20 mouse cellular contexts compared by ENCODE assay signal in genomic region chr16:11510854-11511253, GRCm38 (mm10).
A peak's percentile ranks its signal among the peaks of the same experiment; 100 is the strongest.
DNase-seq lines count a peak whose midpoint lies in the region; ATAC-seq and TF ChIP-seq lines count a peak whose summit lies in the region.
"Had no signal": no experiment of that assay in that cellular context is flagged by ENCODE, and none has a peak within 500 bp of the region (broad histone marks: within the 10 kb centered on the region; RNA-seq: fewer than 3 reads in every experiment).

No protein-coding gene starts in this region.

- H3K4me3 ChIP-seq in kidney, embryonic 14.5 days (ENCODE audit: low read length), result no peak overlapping the region
- no peak overlapping the region for H3K4me3 ChIP-seq in MEL (ENCODE audit: control insufficient read depth in 1 of 2, insufficient read depth in 1 of 2, low read depth in 2 of 2, low read length in 2 of 2)
- no peak overlapping the region for H3K4me3 ChIP-seq in midbrain, embryonic 10.5 days
- H3K4me3 ChIP-seq: forebrain, embryonic 13.5 days; hindbrain, embryonic 15.5 days; left cerebral cortex, adult 2 months; limb, embryonic 10.5 days; liver, embryonic 12.5 days had no signal

- DNase-seq in kidney, adult 18-20 months, result peak; percentile 67
- peak; percentile 27 for DNase-seq in MEL (ENCODE audit: low read depth, low spot score)
- peak; percentile 80 to 82 for DNase-seq in kidney, adult 8-10 months
- DNase-seq in mesoderm, embryonic 11.5 days (ENCODE audit: low read depth, low spot score), result peak; percentile 52
- no peak for DNase-seq in layer of hippocampus, adult 9-11 months
- DNase-seq in midbrain, embryonic 10.5 days (ENCODE audit: low spot score), result no peak
- DNase-seq: adrenal gland, postnatal 25 days; cerebellum, adult 8-10 months; gastrocnemius, postnatal 36 days; right cerebral cortex, adult 18-20 months had no signal

- no peak overlapping the region for H3K4me2 ChIP-seq in kidney, embryonic 14.5 days (replicated peaks; ENCODE audit: low read depth, low read length)
- H3K4me2 ChIP-seq: forebrain, embryonic 13.5 days; heart, embryonic 11.5 days; hindbrain, embryonic 15.5 days; liver, embryonic 12.5 days had no signal

- H3K4me1 ChIP-seq in kidney, embryonic 14.5 days (ENCODE audit: control insufficient read depth, insufficient read depth, low read length), result 0 out of 2 replicates have a peak, but pooled peaks cover 2% of the 10 kb centered on the region
- no peaks in the 10 kb centered on the region for H3K4me1 ChIP-seq in MEL (ENCODE audit: control insufficient read depth in 1 of 2, insufficient read depth in 2 of 2, low read length in 2 of 2)
- no peaks in the 10 kb centered on the region for H3K4me1 ChIP-seq in midbrain, embryonic 10.5 days
- H3K4me1 ChIP-seq: liver, embryonic 12.5 days had no signal

- TF ChIP-seq POLR2A in MEL (IDR thresholded peaks at IDR 0.05; ENCODE audit: control insufficient read depth in 1 of 2, insufficient read depth in 1 of 2, low read depth in 1 of 2, low read length in 2 of 2, poor library complexity in 1 of 2), result no peak

- no peak for TF ChIP-seq CTCF in MEL (IDR thresholded peaks at IDR 0.05 in 2 of 3, conservative IDR thresholded peaks at IDR 0.05 in 1 of 3; ENCODE audit: control insufficient read depth in 1 of 3, insufficient read depth in 1 of 3, low read depth in 2 of 3, low read length in 3 of 3, poor library complexity in 1 of 3, severe bottlenecking in 1 of 3)

- H3K9me3 ChIP-seq in kidney, embryonic 14.5 days (ENCODE audit: control insufficient read depth, low read length), result no peaks in the 10 kb centered on the region
- no peaks in the 10 kb centered on the region for H3K9me3 ChIP-seq in MEL (replicated peaks; ENCODE audit: insufficient read depth, low read length)
- H3K9me3 ChIP-seq in midbrain, embryonic 10.5 days (replicated peaks), result no peaks in the 10 kb centered on the region
- H3K9me3 ChIP-seq: forebrain, embryonic 13.5 days; hindbrain, embryonic 15.5 days; limb, embryonic 10.5 days; liver, embryonic 12.5 days had no signal

- WGBS in kidney, embryonic 14.5 days, result 62% methylated on average over 3 of the region's 3 CpGs
- WGBS in midbrain, embryonic 10.5 days, result 79% methylated on average over 3 of the region's 3 CpGs

- no peak overlapping the region for H3K9ac ChIP-seq in kidney, embryonic 14.5 days (ENCODE audit: low read depth, low read length)
- no peak overlapping the region for H3K9ac ChIP-seq in MEL (ENCODE audit: control insufficient read depth, low read depth, low read length, poor library complexity, severe bottlenecking)
- H3K9ac ChIP-seq: forebrain, embryonic 13.5 days; hindbrain, embryonic 15.5 days; liver, embryonic 12.5 days had no signal

- TF ChIP-seq RAD21 in MEL (IDR thresholded peaks at IDR 0.05; ENCODE audit: low read depth, low read length), result no peak

- ATAC-seq in kidney, embryonic 14.5 days (ENCODE audit: low FRiP score, low TSS enrichment), result no peak
- no peak for ATAC-seq in cerebellum, adult (ENCODE audit: insufficient number of reproducible peaks, low FRiP score, low TSS enrichment)
- ATAC-seq: forebrain, embryonic 13.5 days; liver, embryonic 12.5 days; lung, postnatal 0 days; midbrain, embryonic 16.5 days had no signal

- H3K27ac ChIP-seq in kidney, embryonic 14.5 days (ENCODE audit: low read depth, low read length), result no peak overlapping the region
- H3K27ac ChIP-seq in MEL (ENCODE audit: control insufficient read depth, low read depth, low read length), result no peak overlapping the region
- no peak overlapping the region for H3K27ac ChIP-seq in midbrain, embryonic 10.5 days (replicated peaks)
- H3K27ac ChIP-seq: forebrain, embryonic 13.5 days; hindbrain, embryonic 15.5 days; left cerebral cortex, adult 2 months; limb, embryonic 10.5 days; liver, embryonic 12.5 days had no signal

- TF ChIP-seq EP300 in MEL (IDR thresholded peaks at IDR 0.05; ENCODE audit: low read depth in 1 of 2, low read length in 2 of 2), result no peak

- H3K27me3 ChIP-seq in kidney, embryonic 14.5 days (ENCODE audit: control insufficient read depth, insufficient read depth, low read length), result no peaks in the 10 kb centered on the region
- no peaks in the 10 kb centered on the region; a peak in 1 of 4 replicates for H3K27me3 ChIP-seq in MEL (ENCODE audit: control insufficient read depth in 1 of 2, insufficient read depth in 2 of 2, low read length in 2 of 2)
- no peaks in the 10 kb centered on the region for H3K27me3 ChIP-seq in midbrain, embryonic 10.5 days (ENCODE audit: low read depth, poor library complexity, severe bottlenecking)
- H3K27me3 ChIP-seq: forebrain, embryonic 13.5 days; hindbrain, embryonic 15.5 days; liver, embryonic 12.5 days had no signal

- no peaks in the 10 kb centered on the region for H3K79me2 ChIP-seq in MEL (ENCODE audit: control insufficient read depth, insufficient read depth, low read length, poor library complexity)

- H3K36me3 ChIP-seq in kidney, embryonic 14.5 days (ENCODE audit: control insufficient read depth, insufficient read depth, low read length), result no peaks in the 10 kb centered on the region
- H3K36me3 ChIP-seq in MEL (ENCODE audit: control insufficient read depth in 1 of 2, insufficient read depth in 2 of 2, low read length in 2 of 2), result no peaks in the 10 kb centered on the region
- H3K36me3 ChIP-seq in midbrain, embryonic 10.5 days, result no peaks in the 10 kb centered on the region
- H3K36me3 ChIP-seq: hindbrain, embryonic 15.5 days; limb, embryonic 10.5 days; liver, embryonic 12.5 days had no signal

TF ChIP-seq in MEL, 35 proteins besides CTCF, POLR2A, EP300 and RAD21:
- no peak for TF ChIP-seq NRF1 (IDR thresholded peaks at IDR 0.05; ENCODE audit: insufficient read depth, low read depth, low read length, poor library complexity, severe bottlenecking)
- TF ChIP-seq TCF12 (IDR thresholded peaks at IDR 0.05; ENCODE audit: low read depth, low read length), result no peak
- no peak for TF ChIP-seq MAFK (IDR thresholded peaks at IDR 0.05; ENCODE audit: borderline replicate concordance, low read depth, low read length)
TF ChIP-seq in MEL: peak in this region for 0.

Comparison
In these comparisons a context has a peak if more than half of its experiments do, and no peak if none do; other contexts are left out.
1. DNase-seq: peak in kidney, adult 18-20 months (single experiment), MEL (single experiment), kidney, adult 8-10 months (2 of 2) and mesoderm, embryonic 11.5 days (single experiment); none in layer of hippocampus, adult 9-11 months (single experiment) and midbrain, embryonic 10.5 days (single experiment).